Mouse (Mus musculus): Measurements from ENCODE around the gene Atxn1. TPM values are rescaled to one million over a fixed set of nuclear protein-coding genes. Genes with fewer than 3 reads are reported as not detected.

Atxn1 gene
- total RNA-seq, 4 experiments from 2014 or later: 40.3 to 60.6 (median 42.9) TPM

DNA sequence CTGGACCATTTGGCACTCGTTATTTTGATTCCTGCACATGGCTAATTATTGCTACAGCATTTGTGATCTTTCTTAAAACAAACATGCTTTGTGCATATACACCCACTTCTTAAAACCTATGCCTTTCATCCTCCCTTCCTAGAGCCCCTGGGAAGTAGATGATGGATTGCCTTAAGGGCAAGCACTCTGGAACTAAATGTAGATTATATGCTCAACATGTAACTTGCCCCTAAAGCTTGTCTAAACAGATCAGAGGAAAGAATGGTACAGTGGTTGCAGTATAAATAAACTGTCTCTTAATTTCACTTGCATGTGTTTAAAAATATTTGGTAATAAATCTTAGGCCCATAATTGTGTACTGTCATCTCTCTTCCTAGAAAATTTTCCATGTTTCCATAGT lies 370.9 kb downstream of the Atxn1 start:
- no peak for DNase-seq (ENCODE audit: low spot score in 2 of 2)

GRCm38 (mm10) chr13:45590898-45591297 lies 373.9 kb downstream of the Atxn1 start:
- no peak for DNase-seq (ENCODE audit: low spot score in 2 of 2)

DNA sequence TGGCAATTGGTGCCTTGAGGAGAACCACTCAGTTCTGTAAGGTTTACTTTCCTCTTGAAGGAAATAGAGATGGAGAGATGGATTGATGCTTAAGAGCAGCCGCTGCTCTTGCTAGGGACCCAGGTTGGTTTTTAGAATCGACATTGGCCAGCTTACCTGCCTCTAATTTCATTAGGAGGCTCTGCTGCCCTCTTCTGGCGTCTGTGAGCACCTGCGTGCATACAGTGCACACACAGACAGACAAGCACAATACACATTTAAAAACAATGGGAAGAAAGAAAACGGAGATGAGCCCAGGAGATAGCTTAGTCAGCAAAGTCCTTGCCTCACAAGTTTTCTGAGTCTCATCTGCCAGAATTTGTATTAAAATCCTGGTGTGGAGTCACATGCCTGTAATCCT lies 381.7 kb downstream of the Atxn1 start:
- no peak for DNase-seq (ENCODE audit: low spot score in 2 of 2)

- DNase-seq (ENCODE audit: low spot score in 2 of 2): no peak
Measured at GRCm38 (mm10) chr13:45582294-45582693, 382.5 kb downstream of the Atxn1 start.

DNA sequence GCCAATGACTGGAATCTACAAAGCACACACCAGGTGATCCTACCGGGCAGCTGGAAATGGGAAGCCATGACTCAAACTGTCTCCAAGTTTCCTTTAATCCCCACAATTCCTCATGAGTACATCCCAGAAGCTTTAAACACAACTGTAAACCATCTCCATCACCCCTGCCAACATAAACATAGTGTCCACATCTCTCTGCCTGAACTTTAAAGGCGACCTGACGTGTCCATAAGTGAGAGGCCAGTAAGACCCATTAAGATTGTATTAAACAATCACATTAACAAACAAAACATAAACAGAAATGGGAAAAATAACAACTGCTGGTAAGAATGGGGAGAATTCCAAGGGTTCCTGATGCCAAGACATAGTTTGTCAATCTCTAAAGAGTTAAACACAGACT lies 385.1 kb downstream of the Atxn1 start:
- no peak for DNase-seq (ENCODE audit: low spot score in 2 of 2)

DNA sequence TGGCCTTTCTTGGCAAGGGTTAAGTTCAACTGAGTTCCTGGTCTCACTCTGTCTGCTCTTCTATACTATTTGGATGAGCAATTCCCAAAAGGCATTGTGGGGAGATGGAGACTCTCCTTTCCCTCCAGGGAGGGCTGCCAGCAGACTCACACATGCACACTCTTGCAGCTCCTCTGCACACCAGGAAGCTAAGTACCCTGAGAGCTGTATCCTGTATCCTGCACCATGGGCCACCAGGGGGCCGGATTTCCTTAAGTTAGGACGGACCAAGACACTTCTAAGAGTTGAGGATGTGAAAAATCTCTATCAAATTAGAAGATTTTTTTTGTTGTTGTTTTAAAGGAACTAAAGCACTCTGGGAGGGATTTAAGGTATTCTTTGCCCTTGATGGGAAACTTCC lies 387.0 kb downstream of the Atxn1 start:
- no peak for DNase-seq (ENCODE audit: low spot score in 2 of 2)

- DNase-seq (ENCODE audit: low spot score in 2 of 2): no peak
Measured at GRCm38 (mm10) chr13:45577366-45577765, 387.4 kb downstream of the Atxn1 start.

- peak; percentile 59 to 78 for DNase-seq (ENCODE audit: low spot score in 2 of 2)
Measured at GRCm38 (mm10) chr13:45576185-45576584, 388.6 kb downstream of the Atxn1 start.

DNA sequence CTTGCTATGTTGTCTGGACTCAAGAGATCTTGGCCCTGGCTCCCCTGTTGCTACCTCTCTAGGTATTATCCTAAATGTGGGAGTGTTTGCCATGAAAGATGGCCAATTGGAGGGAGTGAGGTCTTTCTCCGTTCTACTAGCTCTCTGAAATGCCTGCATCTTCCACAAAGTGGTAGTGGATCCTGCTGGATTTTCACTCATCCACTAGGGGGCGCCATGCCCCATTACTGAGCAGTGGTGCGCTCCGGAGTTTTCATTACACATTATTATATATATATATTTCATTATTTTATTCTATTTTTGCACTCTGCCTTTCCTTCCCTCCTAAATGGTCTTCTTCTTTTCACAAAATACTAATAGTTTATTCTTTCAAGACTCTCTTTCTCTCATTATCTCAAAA lies 392.0 kb downstream of the Atxn1 start:
- no peak for DNase-seq (ENCODE audit: low spot score in 2 of 2)

DNA sequence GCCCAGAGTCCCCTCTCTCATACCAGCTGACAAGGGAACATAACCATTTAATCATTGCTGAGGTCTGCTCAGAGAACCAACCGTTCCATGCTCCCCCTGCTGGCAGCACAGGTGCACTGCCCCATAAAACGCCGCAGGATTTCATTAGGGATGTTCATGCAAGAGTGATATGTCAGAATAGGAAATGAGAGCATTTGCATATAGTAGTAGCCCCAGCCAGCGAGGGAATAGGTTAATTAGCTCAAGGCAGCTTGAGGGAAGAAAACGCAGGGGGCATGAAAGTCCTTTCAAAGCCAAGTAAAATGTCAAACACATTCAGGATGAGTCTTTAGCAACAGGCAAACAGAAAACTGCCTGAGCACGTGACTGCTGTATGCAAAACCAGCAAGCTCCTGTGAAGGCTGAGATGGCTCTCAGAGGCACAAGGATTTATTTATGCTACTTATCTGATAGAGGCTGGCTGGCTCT lies 393.0 kb downstream of the Atxn1 start:
- peak; percentile 59 to 62 for DNase-seq (ENCODE audit: low spot score in 2 of 2)

DNA sequence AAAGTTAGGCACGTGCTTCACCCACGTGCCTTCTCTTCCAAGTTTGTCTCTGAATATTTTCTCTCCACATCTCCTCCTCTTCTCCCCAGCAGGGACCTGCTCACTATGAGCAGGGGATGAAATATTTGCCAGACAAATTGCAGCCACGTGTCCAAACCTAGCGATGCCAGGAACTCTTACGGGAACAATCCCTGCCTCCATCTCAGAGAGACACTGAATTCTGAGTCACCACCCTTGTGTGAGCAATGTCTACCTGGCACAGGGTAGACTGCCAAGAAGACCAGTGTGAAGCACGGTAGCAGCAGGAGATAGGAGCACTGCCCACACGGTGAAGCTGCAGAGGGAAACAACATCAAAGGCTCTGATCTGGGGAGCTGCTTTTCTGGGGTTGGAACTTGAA lies 394.9 kb downstream of the Atxn1 start:
- DNase-seq (ENCODE audit: low spot score in 2 of 2): no peak

GRCm38 (mm10) chr13:45564946-45565345 lies 399.9 kb downstream of the Atxn1 start:
- no peak for DNase-seq (ENCODE audit: low spot score in 2 of 2)

GRCm38 (mm10) chr13:45562011-45562410 lies 402.8 kb downstream of the Atxn1 start:
- no peak for DNase-seq (ENCODE audit: low spot score in 2 of 2)

GRCm38 (mm10) chr13:45560543-45560942 lies 404.3 kb downstream of the Atxn1 start:
- DNase-seq (ENCODE audit: low spot score in 2 of 2): no peak

- no peak for DNase-seq (ENCODE audit: low spot score in 2 of 2)
Measured at GRCm38 (mm10) chr13:45559258-45559657, 405.6 kb downstream of the Atxn1 start.

DNA sequence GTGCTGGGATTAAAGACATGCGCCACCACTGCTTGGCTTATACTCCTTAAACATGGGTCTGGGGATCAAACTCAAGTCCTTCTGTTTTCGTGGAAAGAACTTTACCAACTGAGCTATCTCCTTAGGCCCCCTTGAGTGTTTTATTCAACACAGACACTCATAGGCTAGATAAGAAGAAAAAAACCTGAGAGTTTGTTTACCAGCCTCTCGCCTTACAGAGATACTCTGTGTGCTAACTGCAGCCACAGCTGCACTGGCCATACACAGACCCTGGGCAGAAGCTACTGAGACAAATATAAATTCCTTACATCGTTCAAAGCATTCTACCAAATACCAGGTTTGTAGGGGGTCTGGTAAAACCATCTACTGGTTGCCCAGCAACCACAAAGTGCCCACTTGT lies 406.4 kb downstream of the Atxn1 start:
- DNase-seq (ENCODE audit: low spot score in 2 of 2): no peak

DNA sequence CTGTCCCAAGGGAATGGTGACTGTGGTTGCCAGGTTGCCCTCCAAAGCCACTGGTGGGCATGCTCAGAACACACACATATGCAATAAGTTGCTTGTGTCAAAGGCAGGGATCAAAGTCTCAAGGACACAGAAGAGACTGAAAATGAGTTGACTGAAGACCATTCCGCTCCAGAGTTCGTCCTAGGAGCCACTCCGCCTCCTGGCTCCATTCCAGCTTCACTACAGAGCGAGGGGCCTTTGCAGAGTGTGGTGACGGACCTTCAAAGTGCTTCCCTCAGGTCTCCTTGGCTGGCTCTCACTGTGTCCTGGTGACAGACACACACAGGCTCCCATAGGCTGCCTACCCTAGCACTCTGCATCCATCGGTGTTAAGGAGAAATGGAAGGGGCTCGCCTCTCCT lies 411.1 kb downstream of the Atxn1 start:
- no peak for DNase-seq (ENCODE audit: low spot score in 2 of 2)

- DNase-seq (ENCODE audit: low spot score in 2 of 2): no peak
Measured at GRCm38 (mm10) chr13:45547549-45547948, 417.3 kb downstream of the Atxn1 start.

GRCm38 (mm10) chr13:45546946-45547345 lies 417.9 kb downstream of the Atxn1 start:
- DNase-seq (ENCODE audit: low spot score in 2 of 2): no peak

DNA sequence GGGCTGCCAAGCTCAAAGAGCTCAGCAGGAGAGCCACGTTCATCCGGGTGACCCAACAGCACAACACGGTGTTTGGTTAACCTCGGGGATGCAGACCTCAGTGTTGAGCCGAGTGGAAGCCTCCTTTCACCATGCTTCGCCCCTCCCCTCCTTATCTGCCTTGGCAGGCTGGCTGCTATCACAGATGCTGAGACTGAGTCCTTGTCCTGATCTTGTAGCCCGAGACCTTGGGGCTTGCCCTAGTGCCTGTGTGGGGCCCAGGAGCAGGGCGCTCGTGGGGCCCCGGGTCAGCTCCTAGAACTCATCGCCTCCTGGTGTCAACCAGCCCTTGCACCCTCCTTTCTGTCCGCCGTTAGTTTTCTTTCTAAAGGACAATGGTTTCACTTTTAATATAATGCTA lies 418.8 kb downstream of the Atxn1 start:
- DNase-seq (ENCODE audit: low spot score in 2 of 2): no peak

DNA sequence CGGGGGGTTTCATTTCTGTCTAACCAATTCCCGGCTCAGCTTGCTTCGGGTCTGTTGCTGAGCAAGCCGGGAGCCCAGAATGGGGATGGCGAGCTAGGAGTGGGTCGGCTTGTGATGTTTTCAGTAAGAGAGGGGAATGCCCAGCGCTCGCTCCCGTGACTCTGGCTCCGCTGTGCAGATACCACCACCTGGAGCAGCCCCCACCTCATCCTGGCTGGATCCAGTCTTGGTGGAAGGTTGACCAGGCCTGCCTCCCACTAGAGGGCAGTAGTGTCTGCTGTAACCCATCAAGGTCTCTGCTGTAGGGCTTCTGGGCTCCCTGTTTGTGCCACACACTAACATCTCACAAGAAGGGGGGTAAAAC lies 425.6 kb downstream of the Atxn1 start:
- DNase-seq (ENCODE audit: low spot score in 2 of 2): peak; percentile 58 to 75

DNA sequence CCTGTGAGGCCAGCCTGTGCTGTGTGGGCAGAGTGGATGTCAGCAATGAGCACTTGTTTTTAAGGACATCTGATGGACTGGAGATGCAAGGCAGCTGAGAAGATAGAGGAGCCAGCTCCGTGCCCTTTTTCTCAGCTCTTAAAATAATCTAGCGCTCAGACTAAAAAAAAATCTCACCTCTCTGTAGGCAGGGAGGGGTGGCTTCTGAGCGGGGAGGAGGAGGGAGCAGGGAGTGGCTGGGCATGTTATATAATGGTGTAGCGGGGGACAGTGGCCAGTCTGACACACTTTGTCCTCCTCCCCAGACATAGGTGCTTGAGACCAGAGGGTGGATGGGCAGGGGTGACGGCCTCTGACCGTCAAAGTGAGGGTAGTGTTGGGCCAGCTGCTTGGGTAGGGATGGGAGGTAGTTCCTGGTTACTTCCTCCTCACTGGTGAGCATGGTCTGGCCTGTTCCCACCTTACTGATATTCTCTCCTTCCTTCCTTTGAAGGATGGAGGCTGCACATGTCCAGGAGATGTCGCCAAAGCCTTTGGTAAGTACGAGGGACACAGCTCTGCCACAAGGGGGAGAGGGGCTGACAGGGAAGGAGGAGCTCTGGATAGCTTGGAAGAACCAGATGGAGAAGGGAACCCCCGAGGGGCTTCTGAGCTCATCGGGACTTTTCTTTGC lies 426.1 kb downstream of the Atxn1 start:
- peak; percentile 52 to 71 for DNase-seq (ENCODE audit: low spot score in 2 of 2)

- DNase-seq (ENCODE audit: low spot score in 2 of 2): no peak
Measured at GRCm38 (mm10) chr13:45538091-45538490, 426.7 kb downstream of the Atxn1 start.

DNA sequence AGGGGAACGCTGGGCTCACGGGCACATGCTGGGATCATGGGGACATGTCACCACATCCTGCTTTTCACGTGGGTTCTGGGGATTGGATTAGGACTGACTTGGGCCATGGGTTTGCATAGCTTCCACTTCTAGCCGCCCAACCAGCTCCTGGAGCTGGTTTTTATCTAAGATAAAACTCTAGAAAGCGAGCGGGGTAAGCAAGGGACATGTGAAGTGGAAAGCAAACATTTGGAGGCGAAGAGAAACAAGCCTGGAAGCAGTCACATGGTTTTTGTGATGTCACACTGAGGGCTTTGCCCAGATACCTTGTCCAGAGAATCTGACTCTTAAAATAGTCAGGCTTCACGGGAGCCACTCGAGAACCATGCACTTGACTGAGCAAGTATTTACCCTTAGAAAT lies 427.7 kb downstream of the Atxn1 start:
- DNase-seq (ENCODE audit: low spot score in 2 of 2): peak; percentile 29 to 46
